Comparison of ENCODE assay signal across 10 mouse cellular contexts in the genomic region with DNA sequence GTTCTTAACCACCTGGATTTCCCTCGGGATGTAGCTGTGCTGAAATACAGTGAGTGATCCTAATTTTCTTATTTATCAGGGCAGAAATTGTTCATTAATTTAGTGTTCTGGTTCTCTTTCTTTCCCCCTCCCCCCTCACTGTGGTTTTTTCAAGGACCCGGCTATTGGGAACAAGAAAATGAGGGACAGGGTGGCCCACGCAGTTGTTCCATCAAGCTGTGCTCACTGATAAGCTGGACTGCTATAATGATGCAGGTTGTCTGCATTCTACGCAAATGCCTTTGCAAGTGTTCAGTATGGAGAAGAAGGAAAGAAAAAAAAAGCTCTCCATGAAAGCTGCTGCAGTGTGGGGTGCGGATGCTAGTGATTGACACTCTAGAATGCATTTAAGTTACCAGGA.
DNase-seq lines count a peak whose midpoint lies in the region; ATAC-seq and TF ChIP-seq lines count a peak whose summit lies in the region.
"Had no signal": no experiment of that assay in that cellular context is flagged by ENCODE, and none has a peak within 500 bp of the region (broad histone marks: within the 10 kb centered on the region; RNA-seq: fewer than 3 reads in every experiment).

No protein-coding gene starts in this region.

- no peak overlapping the region for H3K9ac ChIP-seq in embryonic facial prominence, embryonic 13.5 days
- H3K9ac ChIP-seq in hindbrain, embryonic 11.5 days (ENCODE audit: low read depth, low read length) = no peak overlapping the region
- H3K9ac ChIP-seq: liver, embryonic 14.5 days had no signal

- H3K4me2 ChIP-seq in embryonic facial prominence, embryonic 13.5 days = peak overlapping the region; percentile 85
- H3K4me2 ChIP-seq in hindbrain, embryonic 11.5 days (replicated peaks; ENCODE audit: low read depth, low read length) = peak overlapping the region; percentile 23
- H3K4me2 ChIP-seq in myocyte (ENCODE audit: low read depth) = peak overlapping the region; percentile 63

- H3K4me1 ChIP-seq in embryonic facial prominence, embryonic 13.5 days = 0 out of 2 replicates have a peak, but pooled peaks cover 3% of the 10 kb centered on the region
- H3K4me1 ChIP-seq in hindbrain, embryonic 11.5 days (replicated peaks; ENCODE audit: control insufficient read depth, insufficient read depth, low read length) = no peaks in the 10 kb centered on the region

- peaks cover 33% of the 10 kb centered on the region for H3K79me2 ChIP-seq in myocyte (ENCODE audit: control insufficient read depth, insufficient read depth)

- TF ChIP-seq CTCF in left cerebral cortex, adult 2 months (IDR thresholded peaks at IDR 0.05) = no peak

- peak overlapping the region; percentile 98 for H3K27ac ChIP-seq in left cerebral cortex, adult 2 months
- H3K27ac ChIP-seq in embryonic facial prominence, embryonic 13.5 days = no peak overlapping the region
- H3K27ac ChIP-seq in hindbrain, embryonic 11.5 days (ENCODE audit: low read depth, low read length) = no peak overlapping the region
- H3K27ac ChIP-seq: liver, embryonic 14.5 days had no signal

- no peak for ATAC-seq in embryonic facial prominence, embryonic 13.5 days (ENCODE audit: insufficient number of reproducible peaks, insufficient read depth, low FRiP score, low TSS enrichment, low read depth)
- ATAC-seq in hindbrain, embryonic 11.5 days (ENCODE audit: low FRiP score) = no peak
- ATAC-seq in activated CD4-positive, CD25-positive, alpha-beta regulatory T cell, adult 4 months = no peak

- peak in 1 of 2 experiments; percentile 52 for DNase-seq in left cerebral cortex, adult 2 months (ENCODE audit: extremely low spot score in 1 of 2, low spot score in 2 of 2)
- DNase-seq in left cerebral cortex, postnatal 10 days (ENCODE audit: extremely low spot score in 1 of 2, low spot score in 2 of 2) = no peak
- no peak for DNase-seq in hindbrain, embryonic 11.5 days (ENCODE audit: low spot score)
- DNase-seq in embryo, embryonic 10 days (ENCODE audit: low spot score) = no peak
- DNase-seq in gastrocnemius, adult 18-20 months (ENCODE audit: low spot score) = no peak
- DNase-seq: cerebellum, adult 9-10 months had no signal

- WGBS in embryonic facial prominence, embryonic 13.5 days = 26% methylated on average over 5 of the region's 5 CpGs
- WGBS in hindbrain, embryonic 11.5 days = 30% methylated on average over 5 of the region's 5 CpGs

- no peak for TF ChIP-seq POLR2A in myocyte (IDR thresholded peaks at IDR 0.05; ENCODE audit: insufficient read length, low read depth)

- H3K4me3 ChIP-seq in left cerebral cortex, adult 2 months = peak overlapping the region; percentile 57
- H3K4me3 ChIP-seq in embryonic facial prominence, embryonic 13.5 days = peak overlapping the region; percentile 47
- H3K4me3 ChIP-seq in hindbrain, embryonic 11.5 days (ENCODE audit: low read depth, low read length) = peak overlapping the region; percentile 46
- H3K4me3 ChIP-seq in myocyte = peak overlapping the region; percentile 74

- no peak overlapping the region for H3ac ChIP-seq in myocyte (ENCODE audit: control insufficient read depth, insufficient read length)

- no peaks in the 10 kb centered on the region for H3K9me3 ChIP-seq in embryonic facial prominence, embryonic 13.5 days
- H3K9me3 ChIP-seq in hindbrain, embryonic 11.5 days (ENCODE audit: control insufficient read depth, low read length) = no peaks in the 10 kb centered on the region

- H3K27me3 ChIP-seq in embryonic facial prominence, embryonic 13.5 days = peaks cover 26% of the 10 kb centered on the region
- H3K27me3 ChIP-seq in hindbrain, embryonic 11.5 days (ENCODE audit: control insufficient read depth, insufficient read depth, low read length) = no peaks in the 10 kb centered on the region
- H3K27me3 ChIP-seq in myocyte (ENCODE audit: control insufficient read depth, insufficient read depth, insufficient read length) = no peaks in the 10 kb centered on the region

- intact Hi-C loops in left cerebral cortex, adult 2 months (cut with DNase I) = loop anchor here (5.0 to 10.0 kb wide), 4 partner anchors 144 to 1919 kb away; no protein-coding TSS in a partner anchor
- intact Hi-C loops in left cerebral cortex, postnatal 10 days (cut with DNase I) = loop anchor here (5.0 kb wide), 3 partner anchors 144 to 881 kb away; no protein-coding TSS in a partner anchor

- no peaks in the 10 kb centered on the region for H3K36me3 ChIP-seq in embryonic facial prominence, embryonic 13.5 days
- H3K36me3 ChIP-seq in hindbrain, embryonic 11.5 days (ENCODE audit: control insufficient read depth, insufficient read depth, low read length) = no peaks in the 10 kb centered on the region
- H3K36me3 ChIP-seq in myocyte (ENCODE audit: control insufficient read depth, insufficient read depth) = no peaks in the 10 kb centered on the region

TF ChIP-seq in myocyte, 11 proteins besides CTCF, POLR2A, EP300 and RAD21:
- no peak for TF ChIP-seq POLR2AphosphoS2 (IDR thresholded peaks at IDR 0.05; ENCODE audit: insufficient read length, low read depth)
- no peak for TF ChIP-seq TCF12 (IDR thresholded peaks at IDR 0.05; ENCODE audit: insufficient read depth, poor library complexity, severe bottlenecking)
- no peak for TF ChIP-seq MAX (IDR thresholded peaks at IDR 0.05; ENCODE audit: low read depth)
- no peak for TF ChIP-seq CEBPB (IDR thresholded peaks at IDR 0.05; ENCODE audit: insufficient read depth, poor library complexity, severe bottlenecking)
- TF ChIP-seq E2F4 (IDR thresholded peaks at IDR 0.05; ENCODE audit: insufficient read depth) = no peak
- TF ChIP-seq USF1 (IDR thresholded peaks at IDR 0.05; ENCODE audit: low read depth) = no peak
- TF ChIP-seq MYOD1 (IDR thresholded peaks at IDR 0.05; ENCODE audit: control insufficient read depth in 1 of 3, insufficient read length in 2 of 3, low read depth in 2 of 3) = no peak
TF ChIP-seq in myocyte: peak in this region for 0.

Comparison
In these comparisons a context has a peak if more than half of its experiments do, and no peak if none do; other contexts are left out.
1. H3K4me2 ChIP-seq: peak in every context shown above with its lines; median percentile 85 in embryonic facial prominence, embryonic 13.5 days; 63 in myocyte; 23 in hindbrain, embryonic 11.5 days.